Mouse (Mus musculus) liver, postnatal 0 days (tissue): ENCODE data around the gene Olfr1415. TPM values are rescaled to one million over a fixed set of nuclear protein-coding genes. Genes with fewer than 3 reads are reported as not detected.
A peak's percentile ranks its signal among the peaks of the same experiment; 100 is the strongest.

Source experiments
- ATAC-seq: fragments of 200-750 bp; cut with Nextera tagmentation; 2 replicates; pipeline ENCODE4 v1.8.0; 2017; ENCODE audit warnings: mild to moderate bottlenecking, moderate library complexity
- DNase-seq: peaks from one replicate; pipeline ENCODE4 v3.0.0-alpha.2; 2016
- H3K27ac ChIP-seq: fragments of 300-500 bp; sonication (generic); 2 replicates; pipeline ENCODE4 v1.5.1; 2014; ENCODE audit warnings: antibody characterized with exemption, moderate library complexity, mild to moderate bottlenecking, low read depth
- H3K27me3 ChIP-seq: fragments of 300-500 bp; sonication (generic); 2 replicates; pipeline ENCODE4 v1.6.1; 2014; ENCODE audit warnings: low read length, control low read depth, mixed read lengths; ENCODE audit not compliant: insufficient read depth
- H3K36me3 ChIP-seq: fragments of 300-500 bp; sonication (generic); replicated peaks from 2 replicates; pipeline ENCODE4 v1.6.1; 2014; ENCODE audit warnings: mild to moderate bottlenecking, control low read depth, low read length, moderate library complexity, mixed read lengths; ENCODE audit not compliant: insufficient read depth
- H3K4me1 ChIP-seq: fragments of 300-500 bp; sonication (generic); 2 replicates; pipeline ENCODE4 v1.6.1; 2014; ENCODE audit warnings: antibody characterized with exemption, mild to moderate bottlenecking, control low read depth; ENCODE audit not compliant: insufficient read depth
- H3K4me2 ChIP-seq: fragments of 300-500 bp; sonication (generic); 2 replicates; pipeline ENCODE4 v1.6.1; 2014; ENCODE audit warnings: low read depth, mild to moderate bottlenecking, low read length, moderate library complexity, mixed read lengths
- H3K4me3 ChIP-seq: fragments of 300-500 bp; sonication (generic); 2 replicates; pipeline ENCODE4 v1.5.1; 2014; ENCODE audit warnings: low read depth, low read length
- H3K9ac ChIP-seq: fragments of 300-500 bp; sonication (generic); replicated peaks from 2 replicates; pipeline ENCODE4 v1.6.1; 2014; ENCODE audit warnings: mild to moderate bottlenecking, moderate library complexity
- H3K9me3 ChIP-seq: fragments of 300-500 bp; sonication (generic); 2 replicates; pipeline ENCODE4 v1.6.1; 2016; ENCODE audit warnings: mild to moderate bottlenecking, control low read depth, low read length, mixed read lengths
- CTCF ChIP-seq: sonication (generic); IDR thresholded peaks from 2 replicates; pipeline ENCODE4 v1.5.1; 2016; ENCODE audit warnings: antibody characterized with exemption, low read depth
- EP300 ChIP-seq: IDR thresholded peaks from 2 replicates; pipeline ENCODE4 v1.6.1; 2016; ENCODE audit warnings: antibody characterized with exemption, low read depth, mild to moderate bottlenecking
- WGBS: fragments of 180-500 bp; shearing (Covaris S2); extraction: QIAGEN DNeasy Blood & Tissue Kit; methylation state at CpG from one replicate; pipeline ENCODE4 v1.1.7; 2014; ENCODE audit not compliant: insufficient replicate concordance; 5-methylcytosine and 5-hydroxymethylcytosine counted together
- microRNA-seq: library from miRNA; unstranded; fragments of <30 nt; microRNA quantifications from one replicate; pipeline ENCODE4, GENCODE M21; 2016
- polyA plus RNA-seq: library from polyadenylated mRNA; unstranded; fragments of >200 nt; fragmentation: Nextera tagmentation; extraction: Ambion mirVana; gene quantifications from 2 replicates; pipeline ENCODE4 v1.2.1, GENCODE M21; 2015

Gene Olfr1415
- polyA plus RNA-seq, 1 experiment from 2014 or later, result not detected

GRCm38 (mm10) chr1:92458416-92458815 lies 37.5 kb downstream of the Olfr1415 start:
- no peak for ATAC-seq
- H3K27ac ChIP-seq, result no peak overlapping the region
- 83% methylated on average over 6 of the region's 6 CpGs for WGBS
- no peaks in the 10 kb centered on the region for H3K27me3 ChIP-seq
- no peak for DNase-seq
- H3K4me1 ChIP-seq, result no peaks in the 10 kb centered on the region
- H3K4me2 ChIP-seq, result no peak overlapping the region
- TF ChIP-seq CTCF, result no peak
- no peak for TF ChIP-seq EP300
- H3K9me3 ChIP-seq, result no peaks in the 10 kb centered on the region
- H3K4me3 ChIP-seq, result no peak overlapping the region
- no peak overlapping the region for H3K9ac ChIP-seq
- peaks cover 79% of the 10 kb centered on the region for H3K36me3 ChIP-seq

GRCm38 (mm10) chr1:92457758-92458157 lies 38.1 kb downstream of the Olfr1415 start:
- Histone ChIP-seq H3K4me3 (no peak overlapping the region), H3K27ac (no peak overlapping the region), H3K9ac (no peak overlapping the region), H3K36me3 (peaks cover 80% of the 10 kb centered on the region), H3K27me3 (no peaks in the 10 kb centered on the region), H3K4me2 (no peak overlapping the region), H3K9me3 (no peaks in the 10 kb centered on the region), H3K4me1 (no peaks in the 10 kb centered on the region)
- TF ChIP-seq CTCF, result no peak
- TF ChIP-seq EP300, result no peak
- DNase-seq (no peak), ATAC-seq (no peak)

GRCm38 (mm10) chr1:92453751-92454445 lies 42.0 kb downstream of the Olfr1415 start:
- ATAC-seq (no peak), DNase-seq (no peak)
- WGBS, result 63% methylated on average over 8 of the region's 8 CpGs
- H3K4me2 ChIP-seq, result no peak overlapping the region
- no peaks in the 10 kb centered on the region for H3K4me1 ChIP-seq
- peak; percentile 67 for TF ChIP-seq CTCF
- TF ChIP-seq EP300, result no peak
- peaks cover 77% of the 10 kb centered on the region for H3K36me3 ChIP-seq
- H3K27me3 ChIP-seq, result no peaks in the 10 kb centered on the region
- H3K27ac ChIP-seq, result no peak overlapping the region
- no peak overlapping the region for H3K9ac ChIP-seq
- no peak overlapping the region for H3K4me3 ChIP-seq
- H3K9me3 ChIP-seq, result no peaks in the 10 kb centered on the region

DNA sequence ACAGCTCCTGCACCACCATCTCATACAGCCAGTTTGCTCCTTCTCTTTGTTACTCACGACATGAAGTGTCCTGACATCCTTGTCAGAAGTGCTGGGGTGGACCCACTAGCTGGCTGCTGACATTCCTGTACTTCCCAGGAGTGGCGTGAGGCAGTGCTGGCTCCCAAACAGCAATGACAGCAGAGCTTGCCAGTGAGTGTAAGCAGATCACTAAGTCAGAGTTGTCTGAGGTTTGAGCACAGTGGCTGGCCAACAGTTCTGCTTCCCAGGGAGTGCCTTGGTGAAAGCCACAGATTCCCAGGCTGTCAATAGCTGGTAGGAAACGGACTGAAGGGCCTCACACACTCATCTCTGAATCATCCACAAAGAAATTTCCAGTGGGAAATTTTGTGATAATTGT lies 47.6 kb downstream of the Olfr1415 start:
- 80% methylated on average over 3 of the region's 3 CpGs for WGBS
- TF ChIP-seq CTCF (no peak), EP300 (no peak)
- Histone ChIP-seq H3K27me3 (no peaks in the 10 kb centered on the region), H3K4me1 (no peaks in the 10 kb centered on the region), H3K9ac (no peak overlapping the region), H3K36me3 (peaks cover 82% of the 10 kb centered on the region), H3K4me3 (no peak overlapping the region), H3K4me2 (no peak overlapping the region), H3K27ac (no peak overlapping the region), H3K9me3 (no peaks in the 10 kb centered on the region)
- ATAC-seq (no peak), DNase-seq (no peak)

- H3K9me3 ChIP-seq, result no peaks in the 10 kb centered on the region
- TF ChIP-seq EP300 (no peak), CTCF (no peak)
- H3K27ac ChIP-seq, result no peak overlapping the region
- 46% methylated on average over 6 of the region's 6 CpGs for WGBS
- no peak overlapping the region for H3K9ac ChIP-seq
- no peak overlapping the region for H3K4me2 ChIP-seq
- H3K4me3 ChIP-seq, result no peak overlapping the region
- ATAC-seq (peak; percentile 73), DNase-seq (no peak)
- peaks cover 48% of the 10 kb centered on the region for H3K36me3 ChIP-seq
- H3K4me1 ChIP-seq, result no peaks in the 10 kb centered on the region
- H3K27me3 ChIP-seq, result no peaks in the 10 kb centered on the region
These were observed 54.3 kb downstream of the Olfr1415 start for GRCm38 (mm10) chr1:92441453-92442063.

DNA sequence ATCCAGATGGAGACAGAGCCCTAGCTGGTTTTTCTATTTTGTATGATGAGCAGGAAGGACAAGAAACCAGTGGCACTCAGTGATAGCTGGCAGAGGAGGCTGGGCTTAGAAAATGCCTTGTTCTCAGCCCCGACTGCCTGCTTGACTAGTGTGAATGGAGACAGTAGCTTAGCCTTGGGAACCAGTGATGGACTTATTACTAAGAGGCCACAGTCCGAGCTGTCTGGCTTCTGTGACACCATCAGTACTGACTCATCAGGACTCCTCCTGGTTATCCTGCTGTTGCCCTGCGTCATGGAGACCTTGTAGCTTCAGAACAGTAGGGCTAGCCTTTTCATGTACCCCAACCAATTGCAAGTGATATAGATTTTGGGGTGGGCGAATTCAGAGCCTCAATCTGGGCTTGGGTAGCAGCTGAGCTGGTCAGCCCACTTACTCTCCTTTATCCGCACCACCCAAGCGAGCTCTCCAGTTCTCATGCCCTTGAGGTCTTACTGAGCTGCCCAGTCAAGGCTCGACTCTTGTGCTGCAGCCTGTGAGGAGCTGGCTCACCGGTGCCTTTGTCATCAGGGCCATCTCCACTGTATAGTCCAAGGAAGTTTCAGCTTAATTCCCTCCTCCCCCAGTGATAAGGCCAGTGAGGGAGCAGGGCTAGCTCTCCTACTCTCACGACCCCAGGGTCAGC lies 55.7 kb downstream of the Olfr1415 start:
- Histone ChIP-seq H3K4me2 (no peak overlapping the region), H3K36me3 (peaks cover 39% of the 10 kb centered on the region), H3K27me3 (no peaks in the 10 kb centered on the region), H3K9me3 (no peaks in the 10 kb centered on the region), H3K9ac (no peak overlapping the region), H3K4me1 (no peaks in the 10 kb centered on the region), H3K4me3 (no peak overlapping the region), H3K27ac (no peak overlapping the region)
- WGBS, result 78% methylated on average over 9 of the region's 9 CpGs
- DNase-seq, result no peak
- ATAC-seq, result no peak
- no peak for TF ChIP-seq CTCF
- no peak for TF ChIP-seq EP300

Small RNA genes lying within 50 kb of the gene (microRNA-seq; reads per million reads assigned to microRNA genes)
- 4.1 reads per million, percentile 3 among the genes with 10 or more reads in this experiment for gene Mir6900

Other genes with a start within 250 kb of the Olfr1415 start
- 204 and 210 TPM in 2 replicates for gene Ndufa10, start 22.2 kb downstream of the Olfr1415 start, polyA plus RNA-seq
- gene Olfr1416, start 11.0 kb downstream of the Olfr1415 start, polyA plus RNA-seq, result not detected in 2 replicates
- gene Olfr1414, start 22.6 kb upstream of the Olfr1415 start, polyA plus RNA-seq, result not detected in 2 replicates
- not detected in 2 replicates for gene Olfr1413, start 75.2 kb upstream of the Olfr1415 start, polyA plus RNA-seq
- not detected in 2 replicates for gene Olfr1412, start 89.7 kb upstream of the Olfr1415 start, polyA plus RNA-seq
- gene Olfr1411, start 98.3 kb upstream of the Olfr1415 start, polyA plus RNA-seq, result not detected in 2 replicates
- not detected in 2 replicates for gene Olfr1410, start 109.7 kb upstream of the Olfr1415 start, polyA plus RNA-seq
- not detected in 2 replicates for gene Olfr12, start 121.7 kb upstream of the Olfr1415 start, polyA plus RNA-seq
- gene Cops9, start 145.9 kb upstream of the Olfr1415 start, polyA plus RNA-seq, result 222 and 225 TPM in 2 replicates
- 0.16 TPM in 1 of 2 replicates, not detected in the other for gene Otos, start 152.7 kb upstream of the Olfr1415 start, polyA plus RNA-seq